Mouse (Mus musculus) C2C12 (cell line): ENCODE data around the gene Slc16a10. TPM values are rescaled to one million over a fixed set of nuclear protein-coding genes. Genes with fewer than 3 reads are reported as not detected.
A peak's percentile ranks its signal among the peaks of the same experiment; 100 is the strongest.

Source experiments
- H3K27me3 ChIP-seq: one replicate; pipeline ENCODE4 v1.6.1; 2011; ENCODE audit not compliant: control insufficient read depth, insufficient read depth, insufficient read length
- H3K36me3 ChIP-seq: one replicate; pipeline ENCODE4 v1.6.1; 2011; ENCODE audit not compliant: control insufficient read depth, insufficient read depth
- H3K4me3 ChIP-seq: one replicate; pipeline ENCODE4 v1.5.1; 2011; ENCODE audit warnings: mild to moderate bottlenecking, control low read depth; ENCODE audit not compliant: poor library complexity, insufficient read depth, severe bottlenecking
- H3K79me2 ChIP-seq: one replicate; pipeline ENCODE4 v1.6.1; 2011; ENCODE audit not compliant: control insufficient read depth, insufficient read depth
- H3K79me3 ChIP-seq: one replicate; pipeline ENCODE4 v1.6.1; 2011; ENCODE audit warnings: low read depth, control low read depth
- H3ac ChIP-seq: one replicate; pipeline ENCODE3; 2011; ENCODE audit warnings: low read depth; ENCODE audit not compliant: control insufficient read depth, insufficient read length
- CEBPB ChIP-seq: IDR thresholded peaks from one replicate; pipeline ENCODE4 v1.6.1; 2011; ENCODE audit warnings: low read depth, mild to moderate bottlenecking, control low read depth, moderate library complexity
- CTCF ChIP-seq: IDR thresholded peaks from one replicate; pipeline ENCODE4 v1.5.1; 2011; ENCODE audit not compliant: control insufficient read depth, insufficient read depth, insufficient read length
- FOSL1 ChIP-seq: IDR thresholded peaks from one replicate; pipeline ENCODE4 v1.8.0; 2011; ENCODE audit warnings: mild to moderate bottlenecking, low read length; ENCODE audit not compliant: poor library complexity, insufficient read depth, severe bottlenecking
- MAX ChIP-seq: IDR thresholded peaks from one replicate; pipeline ENCODE4 v1.6.1; 2011; ENCODE audit warnings: mild to moderate bottlenecking, control low read depth
- MYOD1 ChIP-seq: IDR thresholded peaks from one replicate; pipeline ENCODE4 v1.6.1; 2011; ENCODE audit warnings: low read depth; ENCODE audit not compliant: control insufficient read depth, insufficient read length
- MYOG ChIP-seq: IDR thresholded peaks from one replicate; pipeline ENCODE4 v1.6.1; 2011; ENCODE audit not compliant: control insufficient read depth, insufficient read length; ENCODE audit errors: extremely low read depth
- USF1 ChIP-seq: IDR thresholded peaks from one replicate; pipeline ENCODE4 v1.6.1; 2011; ENCODE audit warnings: low read depth, mild to moderate bottlenecking, control low read depth, moderate library complexity
- polyA plus RNA-seq: library from polyadenylated mRNA; unstranded; fragments of >200 nt; fragmentation: generic; extraction: Trizol; gene quantifications from one replicate; pipeline ENCODE4 v1.2.1, GENCODE M21; 2012; ENCODE audit warnings: missing spikeins

Slc16a10 gene
- polyA plus RNA-seq, 1 experiment, result 1.5 TPM

DNA sequence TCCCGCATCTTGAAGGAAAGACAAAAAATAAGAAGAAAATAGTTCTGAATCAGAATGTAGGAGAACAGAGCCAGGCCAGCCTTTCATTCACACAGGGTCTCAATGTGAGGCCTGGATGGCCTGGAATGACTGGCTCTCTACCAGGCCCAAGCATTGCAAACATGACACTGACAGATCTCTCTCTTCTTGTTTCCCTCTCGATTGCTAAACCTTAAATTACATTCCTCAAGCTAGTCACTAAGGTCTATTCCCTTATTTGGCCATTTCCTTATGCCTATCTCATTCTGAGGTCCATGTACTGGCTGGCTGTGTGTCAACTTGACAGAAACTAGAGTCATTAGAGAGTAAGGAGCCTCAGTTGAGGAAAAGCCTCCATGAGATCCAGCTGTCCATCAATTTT lies 38.0 kb upstream of the Slc16a10 start:
- H3K79me2 ChIP-seq, result no peaks in the 10 kb centered on the region
- H3K36me3 ChIP-seq, result no peaks in the 10 kb centered on the region
- H3K27me3 ChIP-seq, result no peaks in the 10 kb centered on the region
- no peak for TF ChIP-seq USF1
- TF ChIP-seq FOSL1, result no peak
- TF ChIP-seq MYOG, result no peak
- TF ChIP-seq CTCF, result no peak
- TF ChIP-seq MYOD1, result no peak
- TF ChIP-seq MAX, result no peak
- no peak for TF ChIP-seq CEBPB
- no peaks in the 10 kb centered on the region for H3K79me3 ChIP-seq
- no peak overlapping the region for H3K4me3 ChIP-seq
- no peak overlapping the region for H3ac ChIP-seq

DNA sequence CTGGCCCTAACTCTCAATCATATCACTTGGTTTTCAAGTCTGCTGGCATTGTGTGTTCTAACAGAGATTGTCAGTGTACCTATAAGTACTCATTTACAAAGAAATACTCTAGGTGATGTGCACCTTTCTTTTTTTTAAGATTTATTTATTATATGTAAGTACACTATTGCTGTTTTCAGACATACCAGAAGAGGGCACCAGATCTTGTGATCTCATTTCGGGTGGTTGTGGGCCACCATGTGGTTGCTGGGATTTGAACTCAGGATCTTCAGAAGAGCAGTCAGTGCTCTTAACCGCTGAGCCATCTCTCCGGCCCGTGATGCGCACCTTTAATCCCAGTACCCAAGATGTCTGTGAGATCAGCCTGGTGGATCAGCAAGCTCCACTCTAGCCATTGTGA lies 37.1 kb upstream of the Slc16a10 start:
- no peak for TF ChIP-seq MYOG
- no peak for TF ChIP-seq USF1
- H3K36me3 ChIP-seq, result no peaks in the 10 kb centered on the region
- no peaks in the 10 kb centered on the region for H3K79me2 ChIP-seq
- no peaks in the 10 kb centered on the region for H3K27me3 ChIP-seq
- H3K4me3 ChIP-seq, result no peak overlapping the region
- no peak overlapping the region for H3ac ChIP-seq
- H3K79me3 ChIP-seq, result no peaks in the 10 kb centered on the region

DNA sequence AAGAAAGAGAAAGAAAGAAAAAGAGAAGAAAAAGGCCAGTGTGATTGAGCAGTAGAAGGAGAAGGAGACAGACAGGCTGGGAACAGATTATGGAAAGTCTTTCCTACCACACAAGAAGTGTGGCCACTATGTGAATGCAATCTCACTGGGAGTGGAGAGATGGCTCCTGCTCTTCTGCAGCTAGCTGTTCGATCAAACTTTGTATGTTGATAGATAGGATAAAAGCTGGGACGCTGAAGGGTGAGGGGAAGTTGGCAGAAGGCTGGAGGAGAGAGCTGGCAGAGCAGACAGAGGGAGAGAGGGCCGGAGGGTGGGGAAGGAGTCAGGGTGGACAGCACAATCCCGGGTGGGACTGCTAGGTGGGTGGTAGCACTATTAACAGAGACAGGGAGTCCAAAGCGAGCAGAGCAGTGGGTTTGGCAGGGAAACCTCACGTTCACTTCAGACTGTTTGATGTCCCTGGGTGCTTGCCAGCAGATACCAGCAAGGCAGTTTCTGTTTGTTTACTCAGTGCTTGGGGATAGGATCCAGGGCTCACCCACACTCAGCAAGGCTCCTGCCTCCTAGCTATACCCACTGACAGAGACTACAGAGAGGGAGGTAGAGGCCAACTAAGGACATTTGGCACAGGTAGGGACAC lies 35.4 kb upstream of the Slc16a10 start:
- Histone ChIP-seq H3K36me3 (no peaks in the 10 kb centered on the region), H3K79me3 (no peaks in the 10 kb centered on the region), H3K27me3 (no peaks in the 10 kb centered on the region), H3ac (no peak overlapping the region), H3K4me3 (no peak overlapping the region), H3K79me2 (no peaks in the 10 kb centered on the region)
- TF ChIP-seq MYOG (no peak), CEBPB (no peak), MYOD1 (no peak), CTCF (no peak), FOSL1 (no peak), USF1 (no peak), MAX (no peak)

DNA sequence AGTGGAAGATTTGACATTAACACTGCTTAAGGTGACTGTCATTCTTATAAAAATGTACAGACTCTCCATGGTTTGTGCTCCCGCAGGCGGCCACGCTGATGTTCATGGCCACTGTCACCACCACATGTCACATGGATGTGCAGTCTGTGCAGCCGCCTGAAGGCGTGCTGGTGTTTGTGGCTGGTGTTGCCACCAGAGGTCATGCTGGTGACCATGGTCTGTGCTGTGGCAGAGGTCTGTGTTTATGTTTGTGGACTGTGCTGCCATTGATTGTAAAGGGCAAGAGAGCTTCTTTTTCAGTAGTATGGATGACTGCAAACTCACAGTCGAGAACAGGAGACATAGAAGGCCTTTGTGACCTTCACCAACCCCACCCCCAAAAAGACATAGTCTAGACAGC lies 30.1 kb upstream of the Slc16a10 start:
- Histone ChIP-seq H3K4me3 (no peak overlapping the region), H3ac (no peak overlapping the region), H3K79me2 (no peaks in the 10 kb centered on the region), H3K27me3 (no peaks in the 10 kb centered on the region), H3K79me3 (no peaks in the 10 kb centered on the region), H3K36me3 (no peaks in the 10 kb centered on the region)
- TF ChIP-seq MYOG (no peak), USF1 (no peak), CTCF (no peak), MYOD1 (no peak), CEBPB (no peak), FOSL1 (no peak), MAX (no peak)

DNA sequence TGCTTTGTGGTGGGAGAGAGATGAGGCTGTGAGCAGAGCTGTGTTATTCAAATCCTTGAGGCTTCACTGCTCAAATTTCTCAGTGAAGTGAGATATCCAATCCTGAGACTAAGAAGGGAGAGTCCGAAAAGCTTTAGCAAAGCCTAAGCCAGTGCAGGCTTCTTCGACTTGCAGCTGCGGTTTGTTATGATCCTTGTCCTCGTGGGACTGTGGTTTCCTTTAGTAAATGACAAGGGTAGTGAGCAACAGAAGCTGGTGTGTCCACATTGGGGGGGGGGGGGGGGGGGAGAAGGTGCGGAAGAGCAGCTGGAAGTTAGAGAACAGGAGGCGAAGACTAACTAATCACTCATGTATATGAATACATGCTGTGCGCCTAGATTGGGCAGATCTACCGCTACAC lies 29.2 kb upstream of the Slc16a10 start:
- TF ChIP-seq CEBPB (no peak), MAX (no peak), USF1 (no peak), MYOD1 (no peak), MYOG (no peak), CTCF (no peak), FOSL1 (no peak)
- Histone ChIP-seq H3K79me2 (no peaks in the 10 kb centered on the region), H3K79me3 (no peaks in the 10 kb centered on the region), H3ac (peak overlapping the region; percentile 35), H3K36me3 (no peaks in the 10 kb centered on the region), H3K4me3 (no peak overlapping the region), H3K27me3 (no peaks in the 10 kb centered on the region)

DNA sequence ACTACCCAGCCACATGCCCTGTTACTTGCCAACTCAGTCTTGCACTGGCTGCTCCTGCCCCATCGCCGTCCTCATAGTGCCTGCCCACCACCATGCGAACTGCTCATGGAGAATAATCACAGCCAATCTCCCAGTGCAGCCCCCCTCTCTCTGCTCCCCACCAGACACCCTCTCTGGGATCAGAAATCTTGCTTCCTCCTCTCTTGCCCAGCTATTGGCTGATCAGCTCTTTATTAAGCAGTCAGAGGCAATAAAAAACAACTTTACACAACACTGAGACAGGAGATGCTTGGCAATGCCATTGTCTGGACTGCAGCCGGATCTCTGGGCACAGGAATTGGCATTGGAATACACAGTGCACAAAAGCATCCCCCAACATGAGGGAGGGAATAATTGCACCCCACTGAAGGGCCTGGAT lies 28.1 kb upstream of the Slc16a10 start:
- Histone ChIP-seq H3K27me3 (no peaks in the 10 kb centered on the region), H3K4me3 (no peak overlapping the region), H3ac (no peak overlapping the region), H3K79me2 (no peaks in the 10 kb centered on the region), H3K79me3 (no peaks in the 10 kb centered on the region), H3K36me3 (no peaks in the 10 kb centered on the region)
- no peak for TF ChIP-seq CTCF
- no peak for TF ChIP-seq MYOG
- no peak for TF ChIP-seq CEBPB
- no peak for TF ChIP-seq USF1
